In the genomic region with DNA sequence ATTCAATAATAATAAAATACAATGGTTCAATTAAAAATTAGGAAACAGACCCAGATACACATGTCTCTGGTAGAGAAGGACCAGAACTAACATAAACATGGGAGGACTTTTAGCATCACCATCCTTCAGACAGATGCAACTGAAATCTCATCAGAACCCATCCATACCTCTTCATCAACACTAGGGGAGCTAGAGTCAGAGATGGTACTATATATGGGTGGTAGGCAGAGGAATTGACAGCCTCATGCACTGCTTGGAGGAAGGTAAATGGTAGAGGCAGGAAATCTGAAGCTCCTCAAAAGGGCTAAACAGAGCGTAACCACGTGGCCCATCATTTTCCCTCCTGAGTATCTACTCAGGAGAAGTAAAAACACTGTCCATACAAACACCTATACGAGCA, we compare ENCODE assay signal across 24 mouse cellular contexts.
DNase-seq lines count a peak whose midpoint lies in the region; ATAC-seq and TF ChIP-seq lines count a peak whose summit lies in the region.
"Had no signal": no experiment of that assay in that cellular context is flagged by ENCODE, and none has a peak within 500 bp of the region (broad histone marks: within the 10 kb centered on the region; RNA-seq: fewer than 3 reads in every experiment).

No protein-coding gene starts in this region.

- peak; percentile 24; the same call in 1 of the 2 replicates for TF ChIP-seq CTCF in liver, embryonic 14.5 days (IDR thresholded peaks at IDR 0.05; ENCODE audit: low read depth)
- peak; percentile 13; the same call in 1 of the 2 replicates for TF ChIP-seq CTCF in brain, embryonic 14.5 days (IDR thresholded peaks at IDR 0.05; ENCODE audit: borderline replicate concordance, extremely low read depth, insufficient read depth, insufficient read length)

- H3K9me3 ChIP-seq in hindbrain, embryonic 11.5 days (ENCODE audit: control insufficient read depth, low read length) = no peaks in the 10 kb centered on the region
- H3K9me3 ChIP-seq in hindbrain, embryonic 12.5 days (replicated peaks) = no peaks in the 10 kb centered on the region
- H3K9me3 ChIP-seq in liver, embryonic 14.5 days (ENCODE audit: control insufficient read depth, low read length) = no peaks in the 10 kb centered on the region
- no peaks in the 10 kb centered on the region for H3K9me3 ChIP-seq in liver, embryonic 11.5 days (ENCODE audit: control insufficient read depth, low read length)
- H3K9me3 ChIP-seq: embryonic facial prominence, embryonic 15.5 days; G1E; heart, embryonic 13.5 days; limb, embryonic 15.5 days had no signal

- WGBS in hindbrain, embryonic 11.5 days = 96% methylated on average over 3 of the region's 3 CpGs
- WGBS in hindbrain, embryonic 12.5 days = 96% methylated on average over 3 of the region's 3 CpGs
- 88% methylated on average over 3 of the region's 3 CpGs for WGBS in liver, embryonic 14.5 days (ENCODE audit: insufficient replicate concordance)
- 90% methylated on average over 3 of the region's 3 CpGs for WGBS in liver, embryonic 11.5 days

- no peak overlapping the region for H3K9ac ChIP-seq in hindbrain, embryonic 11.5 days (ENCODE audit: low read depth, low read length)
- H3K9ac ChIP-seq in hindbrain, embryonic 12.5 days = no peak overlapping the region
- H3K9ac ChIP-seq in liver, embryonic 14.5 days (replicated peaks) = no peak overlapping the region
- H3K9ac ChIP-seq in liver, embryonic 11.5 days (ENCODE audit: low read depth, low read length) = no peak overlapping the region
- H3K9ac ChIP-seq: embryonic facial prominence, embryonic 15.5 days; heart, embryonic 13.5 days; limb, embryonic 15.5 days had no signal

- DNase-seq in hindbrain, embryonic 11.5 days (ENCODE audit: low spot score) = no peak
- no peak for DNase-seq in liver, embryonic 14.5 days (ENCODE audit: low read depth in 3 of 3, low spot score in 3 of 3)
- no peak for DNase-seq in liver, embryonic 11.5 days (ENCODE audit: low spot score)
- DNase-seq in A20 (ENCODE audit: low read depth, low spot score) = peak; percentile 8
- DNase-seq in brain, embryonic 14.5 days (ENCODE audit: low read depth) = no peak
- DNase-seq: adrenal gland, postnatal 14 days; cerebellum, adult 18-20 months; cerebellum, postnatal 25 days; heart, postnatal 36 days; layer of hippocampus, postnatal 36 days; lung, adult 2 months; right cerebral cortex, postnatal 25 days; thymus, adult 18-20 months; thymus, postnatal 4 days had no signal

- no peaks in the 10 kb centered on the region for H3K36me3 ChIP-seq in hindbrain, embryonic 11.5 days (ENCODE audit: control insufficient read depth, insufficient read depth, low read length)
- peaks cover 17% of the 10 kb centered on the region for H3K36me3 ChIP-seq in hindbrain, embryonic 12.5 days
- no peaks in the 10 kb centered on the region; the same call in 1 of the 2 replicates for H3K36me3 ChIP-seq in liver, embryonic 14.5 days (replicated peaks; ENCODE audit: control insufficient read depth, insufficient read depth, low read depth)
- peaks cover 2% of the 10 kb centered on the region; the same call in 1 of the 2 replicates for H3K36me3 ChIP-seq in liver, embryonic 11.5 days (ENCODE audit: control insufficient read depth, insufficient read depth, low read length)

- H3K27ac ChIP-seq in hindbrain, embryonic 11.5 days (ENCODE audit: low read depth, low read length) = no peak overlapping the region
- no peak overlapping the region for H3K27ac ChIP-seq in hindbrain, embryonic 12.5 days
- no peak overlapping the region for H3K27ac ChIP-seq in liver, embryonic 14.5 days
- H3K27ac ChIP-seq in liver, embryonic 11.5 days (ENCODE audit: low read depth, low read length) = no peak overlapping the region
- H3K27ac ChIP-seq: embryonic facial prominence, embryonic 15.5 days; heart, embryonic 13.5 days; limb, embryonic 15.5 days; macrophage had no signal

- H3K4me2 ChIP-seq in hindbrain, embryonic 11.5 days (replicated peaks; ENCODE audit: low read depth, low read length) = no peak overlapping the region
- H3K4me2 ChIP-seq in hindbrain, embryonic 12.5 days (replicated peaks) = no peak overlapping the region
- no peak overlapping the region for H3K4me2 ChIP-seq in liver, embryonic 14.5 days (ENCODE audit: low read depth)
- H3K4me2 ChIP-seq in liver, embryonic 11.5 days = no peak overlapping the region
- H3K4me2 ChIP-seq: embryonic facial prominence, embryonic 15.5 days; heart, embryonic 13.5 days; limb, embryonic 15.5 days had no signal

- no peak for TF ChIP-seq EP300 in liver, embryonic 14.5 days (IDR thresholded peaks at IDR 0.05; ENCODE audit: low read depth)

- H3K4me1 ChIP-seq in hindbrain, embryonic 11.5 days (replicated peaks; ENCODE audit: control insufficient read depth, insufficient read depth, low read length) = no peaks in the 10 kb centered on the region
- no peaks in the 10 kb centered on the region for H3K4me1 ChIP-seq in hindbrain, embryonic 12.5 days
- no peaks in the 10 kb centered on the region for H3K4me1 ChIP-seq in liver, embryonic 14.5 days (replicated peaks; ENCODE audit: control insufficient read depth in 2 of 2, insufficient read depth in 2 of 2, low read length in 1 of 2)
- no peaks in the 10 kb centered on the region for H3K4me1 ChIP-seq in liver, embryonic 11.5 days (replicated peaks; ENCODE audit: control insufficient read depth, insufficient read depth, low read length)
- H3K4me1 ChIP-seq: embryonic facial prominence, embryonic 15.5 days; heart, embryonic 13.5 days; limb, embryonic 15.5 days had no signal

- TF ChIP-seq POLR2A in brain, embryonic 14.5 days (IDR thresholded peaks at IDR 0.05; ENCODE audit: borderline replicate concordance, extremely low read depth, insufficient read depth, insufficient read length, poor library complexity, severe bottlenecking) = no peak

- no peaks in the 10 kb centered on the region for H3K27me3 ChIP-seq in hindbrain, embryonic 11.5 days (ENCODE audit: control insufficient read depth, insufficient read depth, low read length)
- H3K27me3 ChIP-seq in hindbrain, embryonic 12.5 days = no peaks in the 10 kb centered on the region
- H3K27me3 ChIP-seq in liver, embryonic 14.5 days (ENCODE audit: control insufficient read depth, insufficient read depth, low read length) = no peaks in the 10 kb centered on the region
- H3K27me3 ChIP-seq in liver, embryonic 11.5 days (replicated peaks; ENCODE audit: control insufficient read depth, insufficient read depth, low read length) = no peaks in the 10 kb centered on the region
- H3K27me3 ChIP-seq: embryonic facial prominence, embryonic 15.5 days; heart, embryonic 13.5 days; limb, embryonic 15.5 days had no signal

- H3K4me3 ChIP-seq in hindbrain, embryonic 11.5 days (ENCODE audit: low read depth, low read length) = no peak overlapping the region
- H3K4me3 ChIP-seq in hindbrain, embryonic 12.5 days = no peak overlapping the region
- H3K4me3 ChIP-seq in liver, embryonic 14.5 days (ENCODE audit: insufficient read depth in 1 of 2, low read depth in 2 of 2, low read length in 2 of 2) = no peak overlapping the region
- H3K4me3 ChIP-seq in liver, embryonic 11.5 days (ENCODE audit: low read depth, low read length) = no peak overlapping the region
- H3K4me3 ChIP-seq: embryonic facial prominence, embryonic 15.5 days; heart, embryonic 13.5 days; limb, embryonic 15.5 days had no signal

- ATAC-seq in hindbrain, embryonic 11.5 days (ENCODE audit: low FRiP score) = 0 out of 2 replicates have a peak, but pooled peaks have one; percentile 49
- ATAC-seq in hindbrain, embryonic 12.5 days (ENCODE audit: low FRiP score) = no peak
- no peak for ATAC-seq in liver, embryonic 14.5 days (ENCODE audit: insufficient read depth)
- no peak; the same call in 1 of the 2 replicates for ATAC-seq in liver, embryonic 11.5 days (replicated peaks; ENCODE audit: low FRiP score)
- ATAC-seq in cerebellum, adult (ENCODE audit: insufficient number of reproducible peaks, low FRiP score, low TSS enrichment) = no peak
- ATAC-seq: activated CD4-positive, CD25-positive, alpha-beta regulatory T cell, adult 4 months; CD4-positive, CD25-positive, alpha-beta regulatory T cell, adult 4 months; inflammation-experienced regulatory T-cells, adult 6 months had no signal
